Mouse (Mus musculus) T-helper 2 cell (primary cell): ENCODE results near the gene Dnajc14.

Experiments
- in situ Hi-C: fragments of 300-600 bp; cut with MboI, MseI; formaldehyde crosslinking; loops from one replicate; pipeline ENCODE4 v1.15.1; 2025; ENCODE audit warnings: high pct_unique_total_duplicates

The Dnajc14 gene

DNA sequence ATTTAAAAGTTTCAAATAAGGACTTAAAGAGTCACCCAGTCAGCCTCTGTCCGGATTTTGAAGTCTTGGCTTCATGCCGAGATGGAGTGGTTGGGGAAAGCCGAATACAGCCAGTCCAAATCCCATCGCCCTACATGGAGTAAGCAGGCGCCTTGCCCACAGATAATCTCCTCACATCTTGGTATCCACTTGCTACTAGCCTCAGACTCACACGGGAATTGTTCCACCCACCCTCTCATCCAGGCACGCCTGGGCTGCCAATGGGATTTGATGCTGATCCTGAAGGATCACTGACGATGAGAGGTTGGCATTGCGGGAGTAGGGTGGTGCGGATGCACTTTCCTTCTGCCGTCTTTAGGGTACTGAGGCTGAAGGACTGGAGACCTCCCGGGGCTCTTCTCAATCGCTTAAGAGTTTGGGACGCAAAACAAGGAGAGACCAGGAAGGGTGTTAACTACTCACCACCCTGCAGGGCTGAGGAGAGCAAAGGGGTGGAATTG lies at the start of gene Dnajc14:
Dnajc14 (plus strand) TSS at position 292 of the 500 bp plus-strand sequence.
- in situ Hi-C loops, result no loop called here

- in situ Hi-C loops, result no loop called here
Measured at GRCm38 (mm10) chr10:128772895-128773294, 31.0 kb upstream of the Dnajc14 start.

DNA sequence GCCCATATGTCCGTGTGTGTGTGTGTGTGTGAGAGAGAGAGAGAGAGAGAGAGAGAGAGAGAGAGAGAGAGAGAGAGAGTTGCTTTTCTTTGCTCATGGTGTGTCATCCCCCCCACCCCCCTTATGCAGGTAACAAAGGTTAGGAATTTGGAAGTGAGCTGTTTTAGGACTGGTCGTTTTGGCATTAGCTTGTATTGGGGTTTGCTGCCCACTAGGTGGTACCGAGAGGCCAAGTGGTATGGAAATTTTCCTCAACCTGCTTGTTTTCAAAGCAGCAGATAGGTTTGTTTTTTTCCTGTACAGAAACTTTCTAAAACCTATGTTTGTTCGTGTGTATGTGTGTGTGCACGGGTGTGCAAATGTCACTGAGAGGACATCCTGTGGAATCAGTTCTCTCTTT lies 30.2 kb upstream of the Dnajc14 start:
- in situ Hi-C loops, result no loop called here

DNA sequence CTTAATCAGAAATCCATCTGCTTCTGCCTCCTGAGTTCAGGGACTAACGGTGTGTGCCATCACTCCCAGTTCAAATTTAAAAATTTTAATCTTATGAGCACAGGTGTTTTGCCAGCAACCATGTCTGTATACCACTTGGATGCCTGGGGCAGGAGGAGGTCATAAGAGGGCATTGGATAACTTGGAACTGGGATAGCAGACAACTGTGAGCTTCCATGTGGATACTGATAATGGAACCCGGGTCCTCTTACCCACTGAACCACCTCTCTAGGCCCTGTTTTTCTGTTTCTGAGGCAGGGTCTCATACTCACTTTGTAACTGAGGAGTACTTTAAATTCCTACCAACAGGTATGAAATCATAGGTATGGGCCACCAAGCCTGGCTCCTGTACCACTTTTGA lies 25.4 kb upstream of the Dnajc14 start:
- in situ Hi-C loops, result no loop called here

- in situ Hi-C loops, result no loop called here
Measured at GRCm38 (mm10) chr10:128779011-128779795, 24.7 kb upstream of the Dnajc14 start.

DNA sequence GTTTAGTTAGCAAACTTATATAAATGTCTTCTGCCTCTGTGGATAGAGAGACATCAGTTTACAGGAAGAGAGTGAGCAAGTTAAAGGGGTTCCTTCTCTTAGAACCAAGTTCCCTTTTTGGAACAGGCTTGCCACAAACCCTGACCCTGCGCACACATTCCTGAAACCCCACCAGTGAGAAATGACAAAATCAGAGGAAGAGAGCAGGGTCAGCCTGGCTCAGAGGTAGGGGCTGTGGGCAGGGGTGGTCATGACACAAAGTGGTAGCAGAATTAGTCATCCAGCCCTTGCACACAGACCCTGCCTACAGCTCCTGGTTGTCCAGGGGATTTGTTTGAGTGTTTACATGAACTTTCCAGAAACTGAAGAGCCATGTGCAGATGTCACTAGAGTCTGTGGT lies 23.7 kb upstream of the Dnajc14 start:
- in situ Hi-C loops, result no loop called here

GRCm38 (mm10) chr10:128790398-128791124 lies 13.3 kb upstream of the Dnajc14 start, which contains the start of gene Mmp19:
Gene Mmp19 (plus strand): TSS chr10:128790910.
- in situ Hi-C loops, result loop anchor here (10.0 kb wide), 1 partner anchor 324 kb away; the partner anchor contains the start of gene Olfr769

DNA sequence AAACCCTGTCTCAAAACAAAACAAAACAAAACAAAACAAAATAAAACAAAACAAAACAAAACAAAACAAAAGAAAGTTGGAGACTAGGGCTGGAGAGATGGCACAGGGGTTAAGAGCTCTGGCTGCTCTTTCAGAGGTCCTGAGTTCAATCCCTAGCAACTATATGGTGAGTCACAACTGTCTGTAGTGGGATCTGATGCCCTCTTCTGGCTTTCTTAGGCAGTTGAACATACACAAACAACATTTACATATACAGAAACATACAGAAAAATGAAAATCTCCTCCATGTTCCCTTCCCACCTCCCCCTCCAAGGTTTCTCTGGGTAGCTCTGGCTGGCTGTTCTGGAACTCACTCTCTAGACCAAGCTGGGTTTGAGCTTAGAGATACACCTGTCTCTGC lies 11.8 kb upstream of the Dnajc14 start:
- in situ Hi-C loops, result loop anchor here (10.0 kb wide), 1 partner anchor 323 kb away; the partner anchor contains the start of gene Olfr769

- in situ Hi-C loops, result loop anchor here (10.0 kb wide), 1 partner anchor 322 kb away; the partner anchor contains the start of gene Olfr769
Measured at GRCm38 (mm10) chr10:128793258-128793657, 10.6 kb upstream of the Dnajc14 start.

DNA sequence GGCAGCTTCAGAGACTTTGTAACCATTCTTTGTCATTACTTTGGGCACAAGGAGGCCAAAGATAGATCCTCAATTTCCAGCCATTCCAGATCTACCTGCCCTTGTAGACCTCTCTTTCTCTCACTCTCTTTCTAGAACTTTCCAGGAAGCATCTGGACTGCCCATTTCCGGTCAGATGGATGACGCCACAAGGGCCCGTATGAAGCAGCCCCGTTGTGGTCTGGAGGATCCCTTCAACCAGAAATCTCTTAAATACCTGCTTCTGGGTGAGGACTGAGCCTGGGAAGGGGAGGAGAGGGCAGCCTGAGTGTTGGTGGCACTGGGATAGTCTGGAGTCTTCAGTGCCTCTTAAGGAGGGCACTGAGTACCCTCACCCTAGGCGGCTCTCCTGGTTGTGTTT lies 9.5 kb upstream of the Dnajc14 start:
- in situ Hi-C loops, result loop anchor here (10.0 kb wide), 1 partner anchor 320 kb away; the partner anchor contains the start of gene Olfr769

- in situ Hi-C loops, result loop anchor here (10.0 kb wide), 1 partner anchor 319 kb away; the partner anchor contains the start of gene Olfr769
Measured at GRCm38 (mm10) chr10:128795581-128795980, 8.3 kb upstream of the Dnajc14 start.

DNA sequence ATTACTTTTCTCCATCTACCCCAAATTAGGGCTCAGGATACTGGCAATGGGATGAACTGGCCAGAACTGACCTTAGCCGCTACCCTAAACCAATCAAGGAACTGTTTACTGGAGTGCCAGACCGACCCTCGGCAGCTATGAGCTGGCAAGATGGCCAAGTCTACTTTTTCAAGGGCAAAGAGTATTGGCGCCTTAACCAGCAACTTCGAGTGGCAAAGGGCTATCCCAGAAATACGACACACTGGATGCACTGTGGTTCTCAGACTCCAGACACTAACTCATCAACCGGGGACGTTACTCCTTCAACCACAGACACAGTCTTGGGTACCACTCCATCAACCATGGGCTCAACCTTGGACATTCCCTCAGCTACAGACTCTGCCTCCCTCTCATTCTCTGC lies 5.2 kb upstream of the Dnajc14 start:
- in situ Hi-C loops, result loop anchor here (10.0 kb wide), 1 partner anchor 316 kb away; the partner anchor contains the start of gene Olfr769

- in situ Hi-C loops, result no loop called here
Measured at GRCm38 (mm10) chr10:128801981-128802495, 1.8 kb upstream of the Dnajc14 start.

GRCm38 (mm10) chr10:128802956-128803355 lies 906 bp upstream of the Dnajc14 start:
- in situ Hi-C loops, result no loop called here

DNA sequence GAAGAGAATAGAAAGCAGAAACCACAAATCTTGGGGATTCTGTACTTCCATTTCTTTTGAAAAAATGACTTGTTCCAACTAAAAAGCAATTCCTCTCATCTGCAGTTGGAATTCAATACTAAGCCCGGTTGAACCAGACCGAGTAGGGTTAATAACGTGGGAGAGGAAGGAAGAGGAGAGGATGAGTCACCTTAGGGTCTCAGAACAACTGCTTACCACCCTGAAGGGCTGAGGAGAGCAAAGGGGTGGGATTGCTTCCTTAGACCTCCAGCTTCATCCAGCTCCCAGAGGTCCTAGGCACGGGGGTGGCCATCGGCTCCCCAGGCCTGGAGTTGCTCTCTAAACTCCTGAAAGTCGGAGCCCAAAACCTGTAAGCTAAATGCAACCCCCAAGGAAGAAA lies 501 bp upstream of the Dnajc14 start:
- in situ Hi-C loops, result no loop called here

GRCm38 (mm10) chr10:128804271-128805091 lies 619 bp downstream of the Dnajc14 start, which contains the start of gene Tmem198b:
Gene Tmem198b (minus strand): TSS chr10:128804370.
- in situ Hi-C loops, result no loop called here

DNA sequence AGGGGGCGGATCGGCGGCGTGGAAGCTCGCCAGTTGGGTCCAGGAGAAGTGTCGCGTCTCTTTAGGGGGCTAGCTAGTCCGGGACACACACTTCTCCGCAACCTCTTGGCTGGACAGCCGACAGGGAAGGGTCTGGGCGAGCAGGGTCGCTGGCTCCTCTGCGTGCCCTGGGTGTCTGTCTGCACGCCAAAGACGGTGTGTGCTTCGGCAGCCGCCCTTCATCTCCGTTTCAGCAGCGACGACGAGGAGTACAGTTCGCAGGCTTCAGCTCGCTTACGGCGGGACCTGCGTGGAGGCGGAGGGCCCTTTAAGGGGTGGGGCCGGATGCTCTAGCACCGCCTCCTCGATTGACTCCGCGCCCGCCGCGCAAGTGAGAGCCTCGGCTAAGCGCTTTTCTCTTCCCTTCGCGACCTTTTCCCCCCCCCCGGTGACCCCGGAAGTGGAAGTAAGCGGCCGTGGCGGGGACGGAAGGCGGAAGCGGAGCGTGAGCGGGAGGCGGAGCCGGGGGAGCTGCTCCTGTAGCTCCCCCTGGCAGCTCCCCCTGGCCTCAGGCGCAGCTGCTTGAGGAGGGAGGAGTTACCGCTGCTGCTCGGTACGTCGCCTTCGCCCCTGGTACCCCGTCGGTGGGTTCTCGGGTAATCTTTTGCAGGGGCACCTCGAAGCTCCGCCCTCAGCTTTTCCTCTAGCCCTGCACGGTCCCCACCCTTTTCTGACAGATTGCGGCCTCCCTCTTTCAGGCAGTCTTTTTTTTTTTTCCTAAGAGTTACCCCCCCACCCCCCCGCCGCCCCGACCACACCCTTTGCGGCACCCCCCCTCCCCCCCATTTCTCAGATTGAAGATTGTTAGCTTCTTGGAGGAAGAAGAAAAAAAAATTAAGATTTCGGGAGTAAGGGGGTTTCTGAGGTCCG lies 1.5 kb downstream of the Dnajc14 start:
- in situ Hi-C loops, result no loop called here

DNA sequence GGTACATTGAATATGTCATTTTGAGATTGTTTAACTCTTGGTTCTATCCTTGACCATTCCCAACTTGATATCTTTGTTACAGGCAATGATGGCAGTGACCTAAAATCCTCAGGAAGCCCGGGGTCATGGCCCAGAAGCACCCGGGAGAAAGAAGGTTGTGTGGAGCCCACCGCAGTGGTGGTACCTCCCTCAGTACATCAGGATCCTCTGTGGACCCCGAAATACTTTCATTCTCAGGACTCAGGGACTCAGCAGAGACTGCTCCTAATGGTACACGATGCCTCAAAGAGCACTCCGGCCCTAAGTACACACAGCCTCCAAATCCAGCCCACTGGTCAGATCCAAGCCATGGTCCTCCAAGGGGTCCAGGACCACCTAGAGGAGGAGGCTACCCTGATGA lies 2.2 kb downstream of the Dnajc14 start:
- in situ Hi-C loops, result no loop called here

- in situ Hi-C loops, result no loop called here
Measured at GRCm38 (mm10) chr10:128807018-128807417, 3.2 kb downstream of the Dnajc14 start.

DNA sequence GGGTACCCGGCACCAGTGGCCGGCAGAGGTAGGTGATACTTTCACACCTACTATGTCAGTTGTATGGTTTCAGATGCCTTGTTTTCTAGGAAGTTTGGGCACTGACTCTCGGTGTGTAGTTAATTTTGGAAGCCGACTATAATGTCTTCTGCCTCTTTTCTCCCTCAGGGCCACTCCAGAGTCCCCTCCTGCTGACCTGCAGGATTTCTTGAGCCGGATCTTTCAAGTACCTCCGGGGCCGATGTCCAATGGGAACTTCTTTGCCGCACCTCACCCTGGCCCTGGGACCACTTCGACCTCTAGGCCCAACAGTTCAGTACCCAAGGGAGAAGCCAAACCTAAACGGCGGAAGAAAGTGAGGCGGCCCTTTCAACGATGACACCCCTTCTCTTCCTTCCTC lies 13.2 kb downstream of the Dnajc14 start, which contains the start of gene Sarnp:
Sarnp (plus strand) TSS at position 301 of the 400 bp plus-strand sequence.
- in situ Hi-C loops, result no loop called here
